Mouse (Mus musculus): ENCODE measurements around the gene Rimkla. TPM values are rescaled to one million over a fixed set of nuclear protein-coding genes. Genes with fewer than 3 reads are reported as not detected.
A peak's percentile ranks its signal among the peaks of the same experiment; 100 is the strongest.
"Not testable (repeated sequence)": the region's sequence is repeated elsewhere in the genome, so short reads cannot be mapped to it uniquely, and the experiment has no call there.

Rimkla gene
- 15.7 and 16.5 TPM in 2 replicates for polyA plus RNA-seq (2015; fragmentation: Nextera tagmentation; extraction: Ambion mirVana)

DNA sequence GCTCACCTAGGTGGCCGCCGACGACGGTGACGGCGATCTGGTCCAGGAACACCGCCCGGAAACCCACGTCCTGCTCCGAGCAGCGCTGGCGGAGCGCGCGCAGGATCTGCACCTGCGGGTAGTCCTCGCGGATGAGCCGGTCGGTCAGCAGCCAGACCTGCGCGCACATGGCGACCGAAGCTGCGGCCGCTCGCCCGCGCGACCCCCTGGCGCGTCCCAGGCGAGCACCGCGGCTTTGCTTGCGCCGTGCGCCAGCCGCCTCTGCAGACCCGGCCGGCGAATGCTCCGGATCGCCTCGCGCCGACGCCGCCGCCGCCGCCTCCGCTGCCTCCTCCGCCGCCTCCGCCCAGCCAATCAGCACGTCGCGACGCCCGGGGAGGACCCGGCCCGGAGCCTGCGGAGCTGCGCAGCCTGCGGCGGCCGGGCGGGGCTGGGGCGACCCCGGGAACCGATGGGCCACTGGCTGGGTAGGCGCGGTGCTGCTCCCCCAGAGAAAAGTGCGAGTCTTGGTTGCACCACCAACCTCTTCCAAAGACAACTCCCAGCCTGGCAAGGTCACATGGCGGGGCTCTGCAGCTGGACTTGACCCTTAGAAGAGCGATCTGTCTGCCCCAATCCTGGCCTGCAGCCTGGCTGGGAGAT, at the start of gene Rimkla:
Gene Rimkla (minus strand): TSS at position 338 of the 642 bp plus-strand sequence.
- peak within 1 kb of the TSS; percentile 83 for H3K27ac ChIP-seq
- under 1% methylated on average over 55 of the region's 77 CpGs for WGBS

DNA sequence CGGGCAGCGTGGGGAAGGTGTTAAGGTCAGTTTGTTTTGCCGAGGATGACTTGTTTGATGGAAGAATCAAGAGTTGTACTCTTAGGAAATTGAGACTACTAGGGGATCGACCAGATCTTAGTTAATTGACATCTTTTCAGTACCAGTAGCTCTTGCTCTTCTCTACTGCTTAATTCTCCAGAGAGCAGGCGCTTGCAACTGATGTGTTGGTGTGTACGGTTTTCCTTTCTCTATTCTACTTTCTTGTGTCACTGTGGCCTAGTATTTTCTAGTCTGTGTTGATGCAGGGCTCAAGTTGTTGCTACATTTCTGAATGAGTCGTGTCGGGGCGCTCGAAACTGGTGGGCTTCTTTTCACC, 48.1 kb upstream of the Rimkla start:
- ATAC-seq = no peak
- Histone ChIP-seq H3K27ac (peak overlapping the region; percentile 98), H3K9me3 (no peaks in the 10 kb centered on the region), H3K4me3 (replicated peaks) (peak overlapping the region; percentile 96), H3K36me3 (no peaks in the 10 kb centered on the region), H3K4me2 (replicated peaks) (peak overlapping the region; percentile 81), H3K9ac (replicated peaks) (peak overlapping the region; percentile 94), H3K4me1 (replicated peaks) (peaks cover 27% of the 10 kb centered on the region), H3K27me3 (no peaks in the 10 kb centered on the region)
- WGBS = 7% methylated on average over 10 of the region's 10 CpGs

More for the DNA sequence above, at the start of gene Rimkla:
- Histone ChIP-seq H3K4me1 (replicated peaks) (peaks cover 17% of the 10 kb centered on the region), H3K36me3 (no peaks in the 10 kb centered on the region), H3K4me3 (replicated peaks) (peak within 1 kb of the TSS; percentile 57), H3K9ac (replicated peaks) (peak within 1 kb of the TSS; percentile 72), H3K9me3 (no peaks in the 10 kb centered on the region), H3K4me2 (replicated peaks) (peak within 1 kb of the TSS; percentile 60), H3K27me3 (peaks cover 15% of the 10 kb centered on the region; the same call in 1 of the 2 replicates)
- peak; percentile 95 for ATAC-seq

DNA sequence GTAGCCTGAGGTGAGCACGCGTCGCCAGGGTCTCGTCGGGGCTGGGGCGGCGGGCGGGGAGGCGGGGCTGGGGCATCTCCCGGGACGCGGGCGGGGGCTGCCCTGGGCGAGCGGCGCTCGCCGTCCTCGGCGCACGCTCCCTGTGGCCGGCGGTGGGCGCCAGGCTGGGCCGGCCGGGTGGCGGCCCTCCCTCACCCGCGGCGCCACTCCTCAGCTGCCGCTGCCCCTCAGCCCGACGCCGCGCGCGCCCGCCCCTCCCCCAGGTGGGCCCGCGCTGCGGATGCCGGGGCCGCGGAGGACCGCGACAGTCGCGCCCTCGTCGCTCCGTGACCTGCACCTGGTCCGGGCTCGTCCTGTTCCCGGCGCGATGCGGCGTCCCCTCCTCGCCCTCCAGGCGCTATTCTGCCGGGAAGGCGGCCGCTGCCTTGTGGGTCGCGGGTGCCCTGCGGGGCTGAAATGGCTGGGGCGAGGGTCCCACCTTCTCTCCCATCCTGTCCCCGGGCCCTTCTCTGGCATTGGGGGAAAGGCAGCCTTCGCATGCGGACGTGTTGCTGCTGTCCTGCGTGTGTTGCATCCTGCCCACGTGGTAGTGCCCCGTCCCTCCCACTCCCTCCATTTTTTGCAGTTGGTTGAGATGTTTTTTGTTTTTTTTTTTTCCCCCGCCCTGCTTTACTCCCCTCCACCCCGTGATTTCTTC, 47.6 kb upstream of the Rimkla start:
- Histone ChIP-seq H3K27ac (peak overlapping the region; percentile 98), H3K27me3 (no peaks in the 10 kb centered on the region), H3K4me1 (replicated peaks) (peaks cover 27% of the 10 kb centered on the region), H3K9ac (replicated peaks) (peak overlapping the region; percentile 94), H3K4me2 (replicated peaks) (peak overlapping the region; percentile 81), H3K9me3 (no peaks in the 10 kb centered on the region), H3K36me3 (no peaks in the 10 kb centered on the region), H3K4me3 (replicated peaks) (peak overlapping the region; percentile 96)
- ATAC-seq = peak; percentile 55
- under 1% methylated on average over 38 of the region's 76 CpGs for WGBS

DNA sequence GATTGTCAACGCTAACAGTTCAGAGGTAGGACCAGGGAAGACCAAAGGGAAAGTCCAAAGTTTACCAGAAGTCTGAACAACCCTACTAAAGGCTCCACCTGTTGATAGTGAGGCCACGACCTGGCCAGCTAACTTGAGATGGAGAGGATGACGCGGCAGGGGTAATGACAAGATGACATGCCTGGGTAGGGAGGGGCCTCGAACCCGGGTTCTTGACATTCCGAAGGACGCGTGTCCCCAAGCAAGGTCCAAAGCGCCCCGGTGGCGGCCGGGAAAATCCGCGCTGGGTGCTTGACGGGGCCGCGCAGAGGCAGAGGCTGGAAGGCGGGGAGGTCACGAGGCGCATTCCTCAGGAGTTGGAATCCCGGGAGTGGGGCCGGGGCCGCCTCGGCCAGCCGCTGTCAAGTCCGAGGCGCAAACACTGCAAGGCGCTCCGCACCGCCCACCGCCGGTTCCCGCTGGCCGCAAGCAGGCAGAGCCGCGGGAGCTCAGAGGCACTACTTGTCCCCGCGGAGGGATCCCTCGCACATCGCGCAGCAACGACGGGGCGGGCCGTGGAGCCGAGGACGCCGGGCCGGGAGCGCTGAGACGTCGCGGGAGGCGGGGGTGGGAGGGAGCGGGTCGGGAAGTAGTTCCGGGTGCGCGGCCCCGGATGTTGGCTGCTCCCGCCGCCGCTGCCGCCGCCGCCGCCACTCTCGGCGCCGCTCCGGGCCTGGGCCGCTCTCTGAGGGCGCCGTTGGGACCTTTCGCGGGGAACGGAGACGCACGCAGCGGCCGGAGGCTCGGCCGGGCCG, 46.8 kb upstream of the Rimkla start, which contains the start of gene Frg2f1:
Gene Frg2f1 (minus strand): TSS at position 499 of the 794 bp plus-strand sequence.
- no peaks in the 10 kb centered on the region for H3K9me3 ChIP-seq
- H3K4me1 ChIP-seq (replicated peaks) = peaks cover 27% of the 10 kb centered on the region
- no peaks in the 10 kb centered on the region for H3K27me3 ChIP-seq
- peak; percentile 95 for ATAC-seq
- H3K4me3 ChIP-seq (replicated peaks) = peak within 1 kb of the TSS; percentile 96
- 1% methylated on average over 67 of the region's 85 CpGs for WGBS
- no peaks in the 10 kb centered on the region for H3K36me3 ChIP-seq
- peak within 1 kb of the TSS; percentile 94 for H3K9ac ChIP-seq (replicated peaks)
- peak within 1 kb of the TSS; percentile 81 for H3K4me2 ChIP-seq (replicated peaks)
- peak within 1 kb of the TSS; percentile 98 for H3K27ac ChIP-seq

DNA sequence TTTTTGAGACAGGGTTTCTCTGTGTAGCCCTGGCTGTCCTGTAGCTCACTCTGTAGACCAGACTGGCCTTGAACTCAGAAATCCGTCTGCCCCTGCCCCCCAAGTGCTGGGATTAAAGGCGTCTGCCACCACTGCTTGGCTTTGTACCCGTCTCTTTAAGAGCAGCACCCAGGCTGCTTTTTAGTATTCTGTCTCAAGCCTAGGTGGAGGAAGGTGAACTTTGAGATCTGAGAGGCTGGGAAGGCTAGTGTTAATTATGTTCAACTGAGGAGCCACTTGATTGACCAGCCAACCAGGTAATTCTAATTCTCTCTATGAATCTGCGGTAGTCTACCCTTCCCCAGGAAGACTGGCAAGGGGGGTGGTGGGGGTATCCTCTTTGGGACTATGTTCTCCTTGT, 45.0 kb upstream of the Rimkla start:
- Histone ChIP-seq H3K27me3 (no peaks in the 10 kb centered on the region), H3K4me3 (replicated peaks) (no peak overlapping the region), H3K27ac (no peak overlapping the region), H3K4me2 (replicated peaks) (no peak overlapping the region), H3K36me3 (no peaks in the 10 kb centered on the region), H3K4me1 (replicated peaks) (peaks cover 27% of the 10 kb centered on the region), H3K9ac (replicated peaks) (no peak overlapping the region), H3K9me3 (no peaks in the 10 kb centered on the region)
- ATAC-seq = no peak
- WGBS = 70% methylated on average over 4 of the region's 4 CpGs

DNA sequence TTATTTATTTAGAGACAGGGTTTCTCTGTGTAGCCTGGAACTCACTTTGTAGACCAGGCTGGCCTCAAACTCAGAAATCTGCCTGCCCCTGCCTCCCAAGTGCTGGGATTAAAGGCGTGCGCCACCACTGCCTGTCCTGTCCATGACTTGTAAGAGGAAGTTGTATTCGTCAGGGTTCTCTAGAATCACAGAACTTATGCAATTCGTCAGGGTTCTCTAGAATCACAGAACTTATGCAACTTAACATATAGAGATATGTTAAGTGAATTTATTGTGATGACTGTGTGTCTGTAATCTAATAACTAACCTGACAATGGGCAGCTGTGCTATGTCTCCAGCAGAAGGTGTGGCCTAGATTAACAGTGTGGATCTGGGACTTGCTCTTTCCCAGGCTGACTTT, 44.2 kb upstream of the Rimkla start, which contains the start of gene Foxj3:
Gene Foxj3 (plus strand): TSS at position 390 of the 400 bp plus-strand sequence.
- H3K4me1 ChIP-seq (replicated peaks) = peaks cover 23% of the 10 kb centered on the region
- 94% methylated on average over 4 of the region's 4 CpGs for WGBS
- H3K27me3 ChIP-seq; H3K36me3 ChIP-seq; ATAC-seq; H3K4me2 ChIP-seq (replicated peaks); H3K4me3 ChIP-seq (replicated peaks); H3K9ac ChIP-seq (replicated peaks); H3K9me3 ChIP-seq; H3K27ac ChIP-seq: not testable (repeated sequence)

DNA sequence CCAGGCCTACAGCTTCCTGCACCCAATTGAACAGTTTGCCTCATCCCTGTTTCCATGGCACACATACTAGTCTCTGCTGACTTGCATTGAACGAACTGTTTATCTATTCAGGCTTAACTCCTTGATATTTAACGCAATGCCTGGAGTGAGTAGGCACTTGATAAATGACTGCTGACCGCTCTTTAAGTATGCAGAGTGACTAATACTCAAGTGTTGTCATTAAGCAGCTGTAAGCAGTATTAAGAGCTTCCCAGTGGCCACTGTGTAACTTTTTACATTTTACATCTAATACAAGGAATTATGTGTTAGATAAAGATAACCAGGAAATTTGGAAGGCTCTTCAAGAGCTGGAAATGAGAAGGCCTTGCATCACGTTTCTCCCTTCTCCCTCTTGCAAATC, 42.7 kb upstream of the Rimkla start:
- ATAC-seq = no peak
- H3K4me1 ChIP-seq (replicated peaks) = peaks cover 10% of the 10 kb centered on the region
- H3K9me3 ChIP-seq = no peaks in the 10 kb centered on the region
- WGBS = 56% methylated on average over 4 of the region's 4 CpGs
- no peak overlapping the region for H3K9ac ChIP-seq (replicated peaks)
- no peak overlapping the region for H3K4me2 ChIP-seq (replicated peaks)
- no peak overlapping the region for H3K4me3 ChIP-seq (replicated peaks)
- H3K36me3 ChIP-seq = no peaks in the 10 kb centered on the region
- H3K27ac ChIP-seq = no peak overlapping the region
- H3K27me3 ChIP-seq = no peaks in the 10 kb centered on the region

DNA sequence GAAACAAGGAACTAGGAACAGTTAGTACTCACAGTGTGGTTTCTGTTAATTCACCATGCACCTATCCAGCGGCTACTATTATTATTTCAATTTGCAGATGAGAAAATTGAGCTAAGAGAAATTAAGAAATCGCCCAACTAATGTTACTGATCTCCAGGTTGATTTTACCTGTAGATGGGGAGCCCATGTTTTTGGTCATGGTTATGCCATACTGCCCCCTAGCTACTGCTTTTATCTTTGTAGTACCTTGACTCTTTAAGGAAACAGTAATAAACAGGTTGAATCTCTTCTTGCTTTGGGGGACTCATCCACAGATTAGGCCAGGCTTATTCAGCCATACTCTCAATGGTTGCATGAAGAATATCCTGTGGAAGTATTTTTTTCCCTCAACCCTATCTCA, 39.4 kb upstream of the Rimkla start:
- no peaks in the 10 kb centered on the region for H3K27me3 ChIP-seq
- no peak for ATAC-seq
- no peak overlapping the region for H3K9ac ChIP-seq (replicated peaks)
- no peak overlapping the region for H3K27ac ChIP-seq
- H3K9me3 ChIP-seq = no peaks in the 10 kb centered on the region
- H3K36me3 ChIP-seq = no peaks in the 10 kb centered on the region
- 64% methylated on average over 2 of the region's 2 CpGs for WGBS
- H3K4me2 ChIP-seq (replicated peaks) = no peak overlapping the region
- H3K4me1 ChIP-seq (replicated peaks) = no peaks in the 10 kb centered on the region
- no peak overlapping the region for H3K4me3 ChIP-seq (replicated peaks)

DNA sequence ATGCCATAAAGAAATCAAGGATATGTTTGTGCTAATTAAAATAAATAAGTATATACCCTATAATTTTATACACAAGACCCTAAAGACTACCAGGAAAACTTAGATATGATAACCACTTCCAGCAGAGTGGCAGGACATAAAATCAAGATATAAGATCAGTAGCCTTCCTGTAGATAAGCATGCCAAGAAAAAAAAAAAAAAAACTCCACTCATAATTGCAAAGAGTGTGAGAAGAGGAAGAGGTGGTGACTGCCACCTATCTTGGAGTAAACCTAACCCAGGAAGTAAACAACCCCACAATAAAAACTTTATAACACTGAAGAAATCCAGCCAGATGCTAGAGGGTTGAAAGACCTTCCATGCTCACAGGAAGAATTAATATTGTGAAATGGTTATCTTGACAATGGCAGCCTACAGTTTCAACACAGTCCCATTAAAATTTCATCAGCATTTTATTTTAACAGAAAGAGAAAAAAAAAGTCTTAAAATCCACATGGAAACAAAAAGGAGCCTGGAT, 34.0 kb upstream of the Rimkla start:
- H3K27me3 ChIP-seq = no peaks in the 10 kb centered on the region
- no peak for ATAC-seq

DNA sequence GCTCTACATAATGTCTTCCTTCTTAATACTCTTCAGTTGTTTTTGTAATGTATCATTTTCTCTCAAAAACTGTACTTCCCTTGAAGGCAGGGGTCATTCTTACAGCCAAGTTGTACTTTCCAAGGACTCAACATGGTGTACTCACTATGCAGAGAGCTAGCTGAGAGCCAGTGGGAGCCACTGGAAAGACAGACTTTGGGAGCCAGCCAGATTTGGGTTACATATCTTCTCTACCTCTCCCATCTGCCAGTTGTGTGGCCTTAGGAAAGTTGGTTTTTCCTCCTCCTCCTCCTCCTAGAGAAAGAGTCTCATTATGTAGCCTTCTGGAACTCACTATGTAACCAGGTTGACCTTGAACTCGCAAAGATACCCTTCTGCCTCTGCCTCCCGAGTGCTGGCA, 32.0 kb upstream of the Rimkla start:
- no peaks in the 10 kb centered on the region for H3K27me3 ChIP-seq
- ATAC-seq = no peak
- no peaks in the 10 kb centered on the region for H3K36me3 ChIP-seq
- H3K9me3 ChIP-seq = no peaks in the 10 kb centered on the region
- H3K4me3 ChIP-seq (replicated peaks) = no peak overlapping the region
- H3K9ac ChIP-seq (replicated peaks) = no peak overlapping the region
- H3K27ac ChIP-seq = peak overlapping the region; percentile 85
- WGBS = 90% methylated on average over 2 of the region's 2 CpGs
- peak overlapping the region; percentile 24; the same call in 1 of the 2 replicates for H3K4me2 ChIP-seq (replicated peaks)
- H3K4me1 ChIP-seq (replicated peaks) = peaks cover 13% of the 10 kb centered on the region

More for the DNA sequence above, 34.0 kb upstream of the Rimkla start:
- no peak overlapping the region for H3K9ac ChIP-seq (replicated peaks)
- no peak overlapping the region for H3K27ac ChIP-seq
- peaks cover 13% of the 10 kb centered on the region for H3K4me1 ChIP-seq (replicated peaks)
- no peaks in the 10 kb centered on the region for H3K9me3 ChIP-seq
- H3K4me3 ChIP-seq (replicated peaks) = no peak overlapping the region
- H3K4me2 ChIP-seq (replicated peaks) = no peak overlapping the region
- H3K36me3 ChIP-seq = no peaks in the 10 kb centered on the region

DNA sequence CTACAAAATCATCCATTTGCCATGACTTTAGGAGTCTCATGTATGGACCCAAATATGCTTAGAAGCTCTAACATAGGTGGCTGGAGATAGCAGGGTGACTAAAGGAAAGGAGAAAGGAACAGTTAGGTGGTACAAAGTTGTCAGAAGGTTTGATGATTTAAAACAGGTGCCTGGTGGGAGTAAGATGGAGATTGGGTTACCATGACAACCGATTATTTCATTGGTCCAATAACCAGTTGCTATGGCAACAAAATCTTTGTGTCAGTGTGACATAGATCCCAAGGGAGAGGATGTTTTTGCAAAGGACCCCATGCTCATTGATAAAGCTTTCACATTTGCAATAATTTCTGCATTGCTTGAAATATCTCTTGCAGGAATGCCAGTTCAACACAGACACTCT, 31.6 kb upstream of the Rimkla start:
- H3K9ac ChIP-seq (replicated peaks) = no peak overlapping the region
- 77% methylated on average over 1 of the region's 1 CpGs for WGBS
- ATAC-seq = peak; percentile 45

More for the DNA sequence above, 31.6 kb upstream of the Rimkla start:
- peak overlapping the region; percentile 85 for H3K27ac ChIP-seq
- H3K36me3 ChIP-seq = no peaks in the 10 kb centered on the region
- peak overlapping the region; percentile 24 for H3K4me2 ChIP-seq (replicated peaks)
- peaks cover 13% of the 10 kb centered on the region for H3K4me1 ChIP-seq (replicated peaks)
- H3K9me3 ChIP-seq = no peaks in the 10 kb centered on the region
- no peak overlapping the region for H3K4me3 ChIP-seq (replicated peaks)
- no peaks in the 10 kb centered on the region for H3K27me3 ChIP-seq

All from midbrain, embryonic 13.5 days (tissue).